Mouse (Mus musculus): ENCODE data around the gene Grik3. TPM values are rescaled to one million over a fixed set of nuclear protein-coding genes. Genes with fewer than 3 reads are reported as not detected.

Grik3 gene
- polyA plus RNA-seq, 1 experiment from 2014 or later = 0.12 TPM

DNA sequence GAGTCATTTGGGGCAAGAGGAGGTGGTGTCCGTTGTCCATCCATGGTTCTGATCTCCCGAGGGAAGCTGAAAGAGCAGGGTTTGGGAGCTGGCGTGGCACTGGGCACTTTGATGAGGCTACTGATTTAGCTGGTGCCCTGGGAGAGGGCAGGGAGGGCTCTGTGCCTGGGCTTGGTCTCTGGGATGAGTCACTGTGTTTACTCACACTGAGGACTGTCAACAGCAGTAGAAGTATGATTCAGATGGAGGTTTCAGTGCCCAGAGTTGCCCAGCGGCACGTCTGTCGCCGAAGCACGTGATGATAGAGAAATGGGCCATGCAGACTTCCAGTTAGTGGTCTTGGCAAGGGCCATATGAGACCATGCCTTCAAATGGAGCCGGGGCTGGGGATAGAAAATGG, 63.3 kb downstream of the Grik3 start:
- TF ChIP-seq CTCF (IDR thresholded peaks at IDR 0.05; ENCODE audit: low read depth) = no peak
- TF ChIP-seq EP300 (optimal IDR thresholded peaks at IDR 0.05) = no peak
- no peak overlapping the region for H3K9ac ChIP-seq (ENCODE audit: low read length)
- H3K36me3 ChIP-seq (ENCODE audit: control insufficient read depth, insufficient read depth, low read length) = no peaks in the 10 kb centered on the region
- DNase-seq (ENCODE audit: low spot score) (no peak), ATAC-seq (ENCODE audit: low FRiP score, low TSS enrichment) (no peak)
- H3K27ac ChIP-seq (replicated peaks) = no peak overlapping the region
- H3K4me2 ChIP-seq (replicated peaks; ENCODE audit: low read depth) = no peak overlapping the region
- no peak overlapping the region for H3K4me3 ChIP-seq (ENCODE audit: low read depth, low read length)
- H3K27me3 ChIP-seq (ENCODE audit: control insufficient read depth, insufficient read depth, low read length) = no peaks in the 10 kb centered on the region
- H3K9me3 ChIP-seq (ENCODE audit: control insufficient read depth, low read length) = no peaks in the 10 kb centered on the region
- H3K4me1 ChIP-seq (replicated peaks; ENCODE audit: control insufficient read depth, insufficient read depth) = no peaks in the 10 kb centered on the region
- 86% methylated on average over 9 of the region's 9 CpGs for WGBS

DNA sequence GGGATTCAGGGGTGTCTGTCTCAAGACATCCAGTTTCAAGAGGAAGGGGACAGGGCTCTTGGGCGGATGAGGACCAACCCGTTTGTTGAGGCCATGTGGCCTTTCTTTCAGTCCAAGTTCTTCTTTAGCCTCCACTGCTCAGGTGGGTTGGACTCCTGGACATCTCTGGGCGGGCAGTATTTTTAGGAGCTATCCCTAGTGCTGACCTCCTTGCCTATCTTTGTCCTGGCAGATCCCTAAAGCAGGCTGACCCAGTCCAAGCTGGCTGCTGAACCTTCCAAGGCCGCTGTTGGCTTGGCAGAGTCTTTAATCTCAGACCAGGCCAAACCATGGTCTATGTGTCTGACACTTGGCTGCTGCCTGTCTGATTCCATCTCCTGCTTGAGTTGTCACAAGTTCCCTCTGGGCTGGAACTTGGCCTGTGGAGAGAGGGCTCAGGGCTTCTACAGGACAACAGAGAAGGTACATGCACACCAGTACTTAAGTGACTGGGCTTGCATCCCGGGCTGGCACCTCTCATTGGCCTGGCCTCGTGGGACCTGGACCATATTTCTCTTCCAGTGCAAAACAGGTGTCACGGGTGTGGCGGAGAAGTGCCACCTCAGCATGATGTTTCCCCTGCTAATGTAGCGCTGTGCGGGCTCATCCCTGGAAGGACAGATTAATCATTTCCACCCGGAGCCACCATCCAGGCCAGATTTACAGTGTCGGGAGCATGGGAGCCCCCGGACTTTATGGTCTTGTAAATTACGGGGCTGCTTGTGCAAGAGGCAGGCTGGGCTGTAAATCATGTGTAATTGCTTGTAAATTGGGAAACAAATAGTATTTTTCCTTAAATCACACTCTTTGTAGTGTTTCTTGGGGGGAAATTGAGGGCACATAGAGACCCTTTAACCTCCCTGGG, 66.2 kb downstream of the Grik3 start:
- no peak for DNase-seq (ENCODE audit: low spot score)
- no peaks in the 10 kb centered on the region for H3K4me1 ChIP-seq (replicated peaks; ENCODE audit: control insufficient read depth, insufficient read depth)

DNA sequence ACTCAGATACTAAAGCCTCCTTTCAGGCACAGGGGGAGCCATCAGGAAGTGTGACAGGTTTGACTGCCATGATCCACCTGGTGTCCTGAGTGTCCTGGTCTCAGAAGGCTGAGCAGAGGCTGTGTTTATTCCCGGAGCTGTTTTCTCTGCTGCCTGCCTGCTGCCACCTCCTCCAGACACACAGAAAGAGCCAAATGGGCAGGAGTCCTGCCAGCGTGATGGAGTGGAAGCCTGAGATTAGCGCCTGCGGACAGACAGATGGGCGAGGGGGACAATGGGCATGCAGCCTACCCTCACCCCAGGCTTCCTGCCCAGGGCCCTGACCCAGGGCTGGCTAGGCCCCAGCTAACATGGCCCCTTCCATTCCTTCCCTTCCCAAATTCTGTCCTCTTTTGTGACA, 69.1 kb downstream of the Grik3 start:
- TF ChIP-seq EP300 (optimal IDR thresholded peaks at IDR 0.05) (no peak), CTCF (IDR thresholded peaks at IDR 0.05; ENCODE audit: low read depth) (no peak)
- no peak overlapping the region for H3K4me2 ChIP-seq (replicated peaks; ENCODE audit: low read depth)

More for the DNA sequence above, 66.2 kb downstream of the Grik3 start:
- H3K27me3 ChIP-seq (ENCODE audit: control insufficient read depth, insufficient read depth, low read length) = no peaks in the 10 kb centered on the region
- no peaks in the 10 kb centered on the region for H3K9me3 ChIP-seq (ENCODE audit: control insufficient read depth, low read length)
- H3K27ac ChIP-seq (replicated peaks) = no peak overlapping the region
- no peak overlapping the region for H3K4me2 ChIP-seq (replicated peaks; ENCODE audit: low read depth)
- no peaks in the 10 kb centered on the region for H3K36me3 ChIP-seq (ENCODE audit: control insufficient read depth, insufficient read depth, low read length)
- no peak for ATAC-seq (ENCODE audit: low FRiP score, low TSS enrichment)
- WGBS = 70% methylated on average over 14 of the region's 14 CpGs
- no peak overlapping the region for H3K4me3 ChIP-seq (ENCODE audit: low read depth, low read length)
- no peak overlapping the region for H3K9ac ChIP-seq (ENCODE audit: low read length)
- TF ChIP-seq CTCF (IDR thresholded peaks at IDR 0.05; ENCODE audit: low read depth) (no peak), EP300 (optimal IDR thresholded peaks at IDR 0.05) (no peak)

DNA sequence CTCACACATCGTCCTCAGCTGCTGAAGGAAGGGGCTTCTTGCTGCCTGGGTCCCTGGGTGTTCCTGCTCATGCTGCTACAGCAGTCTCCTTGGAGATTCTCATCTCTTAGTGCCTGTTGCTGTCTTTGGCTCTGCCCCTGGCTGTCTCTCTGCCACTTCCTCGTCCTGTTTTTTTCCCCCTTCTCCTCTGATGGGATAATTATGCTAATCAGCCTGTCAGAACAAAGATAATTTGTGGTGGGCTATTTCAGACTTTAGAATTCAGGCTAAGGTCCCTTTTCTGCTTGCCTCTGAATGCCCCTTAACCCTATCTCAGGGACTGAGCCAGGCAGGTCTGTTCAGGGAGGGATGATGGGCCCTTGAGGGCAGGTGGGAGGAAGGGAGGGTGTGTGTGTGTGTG, 70.3 kb downstream of the Grik3 start:
- Histone ChIP-seq H3K4me3 (ENCODE audit: low read depth, low read length) (no peak overlapping the region), H3K36me3 (ENCODE audit: control insufficient read depth, insufficient read depth, low read length) (no peaks in the 10 kb centered on the region), H3K9me3 (ENCODE audit: control insufficient read depth, low read length) (no peaks in the 10 kb centered on the region), H3K4me1 (replicated peaks; ENCODE audit: control insufficient read depth, insufficient read depth) (no peaks in the 10 kb centered on the region), H3K9ac (ENCODE audit: low read length) (no peak overlapping the region), H3K4me2 (replicated peaks; ENCODE audit: low read depth) (no peak overlapping the region), H3K27me3 (ENCODE audit: control insufficient read depth, insufficient read depth, low read length) (no peaks in the 10 kb centered on the region), H3K27ac (replicated peaks) (no peak overlapping the region)
- DNase-seq (ENCODE audit: low spot score) = no peak
- WGBS = 42% methylated on average over 2 of the region's 2 CpGs
- TF ChIP-seq EP300 (optimal IDR thresholded peaks at IDR 0.05) (no peak), CTCF (IDR thresholded peaks at IDR 0.05; ENCODE audit: low read depth) (no peak)
- ATAC-seq (ENCODE audit: low FRiP score, low TSS enrichment) = no peak

More for the DNA sequence above, 69.1 kb downstream of the Grik3 start:
- no peaks in the 10 kb centered on the region for H3K4me1 ChIP-seq (replicated peaks; ENCODE audit: control insufficient read depth, insufficient read depth)
- no peak overlapping the region for H3K9ac ChIP-seq (ENCODE audit: low read length)
- no peaks in the 10 kb centered on the region for H3K27me3 ChIP-seq (ENCODE audit: control insufficient read depth, insufficient read depth, low read length)
- ATAC-seq (ENCODE audit: low FRiP score, low TSS enrichment) = no peak
- no peaks in the 10 kb centered on the region for H3K36me3 ChIP-seq (ENCODE audit: control insufficient read depth, insufficient read depth, low read length)
- no peak for DNase-seq (ENCODE audit: low spot score)
- H3K27ac ChIP-seq (replicated peaks) = no peak overlapping the region
- H3K4me3 ChIP-seq (ENCODE audit: low read depth, low read length) = no peak overlapping the region
- H3K9me3 ChIP-seq (ENCODE audit: control insufficient read depth, low read length) = no peaks in the 10 kb centered on the region
- WGBS = 66% methylated on average over 5 of the region's 5 CpGs

DNA sequence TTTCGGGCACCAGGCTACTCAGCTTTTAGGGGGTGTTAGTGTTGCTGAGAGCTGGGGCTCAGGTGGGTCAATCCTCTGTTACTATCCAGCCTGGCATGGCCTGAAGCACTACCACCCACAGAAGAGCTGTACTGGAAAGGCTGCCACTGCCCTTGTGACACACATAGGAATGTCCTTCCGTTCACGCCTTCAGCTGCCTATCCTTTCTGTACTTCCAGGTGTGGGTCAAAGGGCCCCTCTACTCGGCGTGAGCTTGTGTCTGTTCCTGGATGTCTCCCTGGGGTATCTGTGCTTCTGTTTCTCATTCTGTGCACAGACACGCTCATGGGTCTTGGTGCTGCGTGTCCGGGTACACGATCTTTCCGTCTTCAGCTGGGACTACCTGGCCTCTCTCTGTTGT, 73.1 kb downstream of the Grik3 start:
- H3K9me3 ChIP-seq (ENCODE audit: control insufficient read depth, low read length) = no peaks in the 10 kb centered on the region
- no peak overlapping the region for H3K4me3 ChIP-seq (ENCODE audit: low read depth, low read length)
- WGBS = 77% methylated on average over 10 of the region's 10 CpGs
- TF ChIP-seq EP300 (optimal IDR thresholded peaks at IDR 0.05) (no peak), CTCF (IDR thresholded peaks at IDR 0.05; ENCODE audit: low read depth) (no peak)
- no peak for DNase-seq (ENCODE audit: low spot score)
- no peak overlapping the region for H3K27ac ChIP-seq (replicated peaks)
- H3K36me3 ChIP-seq (ENCODE audit: control insufficient read depth, insufficient read depth, low read length) = no peaks in the 10 kb centered on the region
- ATAC-seq (ENCODE audit: low FRiP score, low TSS enrichment) = no peak
- H3K9ac ChIP-seq (ENCODE audit: low read length) = no peak overlapping the region
- no peak overlapping the region for H3K4me2 ChIP-seq (replicated peaks; ENCODE audit: low read depth)
- H3K4me1 ChIP-seq (replicated peaks; ENCODE audit: control insufficient read depth, insufficient read depth) = no peaks in the 10 kb centered on the region
- H3K27me3 ChIP-seq (ENCODE audit: control insufficient read depth, insufficient read depth, low read length) = no peaks in the 10 kb centered on the region

DNA sequence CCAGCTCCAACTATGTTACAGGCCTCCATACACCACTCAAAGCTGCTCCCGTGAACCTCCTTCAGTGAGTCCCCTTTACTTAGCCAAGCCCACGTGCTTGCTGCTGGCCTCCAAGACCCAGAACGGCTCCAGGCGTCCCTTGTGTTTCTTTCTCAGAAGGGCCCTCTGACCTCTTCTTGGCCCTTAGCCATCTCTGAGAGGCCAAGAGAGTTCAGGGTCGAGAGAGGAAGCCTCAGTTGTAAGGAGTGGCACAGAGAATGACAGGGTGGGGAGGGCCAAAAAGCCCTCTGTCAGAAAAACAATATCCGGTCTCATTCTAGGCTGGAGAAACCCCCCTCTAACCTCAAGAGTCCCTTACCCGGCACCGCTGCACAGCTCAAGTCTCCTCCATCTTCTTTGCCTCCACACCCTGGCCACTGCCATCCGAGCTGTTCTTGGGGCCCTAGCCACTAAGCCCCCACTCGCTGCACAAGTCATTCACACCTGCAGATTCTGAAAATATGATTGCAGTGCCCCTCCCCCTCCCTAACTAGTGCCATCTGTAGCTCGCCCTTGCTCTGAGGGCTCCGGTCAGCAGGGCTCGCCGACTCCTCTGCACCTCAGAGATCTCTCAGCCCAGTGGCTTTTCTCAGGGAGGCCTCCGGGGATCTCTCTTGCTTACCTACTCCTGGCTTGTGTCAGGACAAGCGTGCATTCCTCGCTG, 73.7 kb downstream of the Grik3 start:
- DNase-seq (ENCODE audit: low spot score) (no peak), ATAC-seq (ENCODE audit: low FRiP score, low TSS enrichment) (0 out of 2 replicates have a peak, but pooled peaks have one; percentile 4)
- TF ChIP-seq CTCF (IDR thresholded peaks at IDR 0.05; ENCODE audit: low read depth) = no peak
- TF ChIP-seq EP300 (optimal IDR thresholded peaks at IDR 0.05) = no peak
- Histone ChIP-seq H3K9ac (ENCODE audit: low read length) (no peak overlapping the region), H3K4me3 (ENCODE audit: low read depth, low read length) (no peak overlapping the region), H3K27me3 (ENCODE audit: control insufficient read depth, insufficient read depth, low read length) (no peaks in the 10 kb centered on the region), H3K4me2 (replicated peaks; ENCODE audit: low read depth) (no peak overlapping the region), H3K4me1 (replicated peaks; ENCODE audit: control insufficient read depth, insufficient read depth) (no peaks in the 10 kb centered on the region), H3K36me3 (ENCODE audit: control insufficient read depth, insufficient read depth, low read length) (no peaks in the 10 kb centered on the region), H3K9me3 (ENCODE audit: control insufficient read depth, low read length) (no peaks in the 10 kb centered on the region), H3K27ac (replicated peaks) (no peak overlapping the region)
- 47% methylated on average over 17 of the region's 17 CpGs for WGBS
